Mouse (Mus musculus) myocyte (in vitro differentiated cells): ENCODE results near the gene Smurf1. TPM values are rescaled to one million over a fixed set of nuclear protein-coding genes. Genes with fewer than 3 reads are reported as not detected.

Source experiments
- H3K27me3 ChIP-seq: one replicate; pipeline ENCODE4 v1.6.1; 2011; ENCODE audit not compliant: control insufficient read depth, insufficient read depth, insufficient read length
- H3K36me3 ChIP-seq: one replicate; pipeline ENCODE4 v1.6.1; 2011; ENCODE audit not compliant: control insufficient read depth, insufficient read depth
- H3K4me2 ChIP-seq: one replicate; pipeline ENCODE4 v1.6.1; 2011; ENCODE audit warnings: low read depth, control low read depth
- H3K4me3 ChIP-seq: one replicate; pipeline ENCODE4 v1.5.1; 2011; ENCODE audit warnings: mild to moderate bottlenecking, control low read depth, moderate library complexity
- H3K79me2 ChIP-seq: one replicate; pipeline ENCODE4 v1.6.1; 2011; ENCODE audit not compliant: control insufficient read depth, insufficient read depth
- H3ac ChIP-seq: one replicate; pipeline ENCODE4 v1.6.1; 2011; ENCODE audit not compliant: control insufficient read depth, insufficient read length
- CEBPB ChIP-seq: IDR thresholded peaks from 2 replicates; pipeline ENCODE4 v1.6.1; 2011; ENCODE audit warnings: mild to moderate bottlenecking, moderate library complexity; ENCODE audit not compliant: poor library complexity, insufficient read depth, severe bottlenecking
- E2F4 ChIP-seq: IDR thresholded peaks from one replicate; pipeline ENCODE4 v1.6.1; 2011; ENCODE audit warnings: mild to moderate bottlenecking, control low read depth, moderate library complexity; ENCODE audit not compliant: insufficient read depth
- MAX ChIP-seq: IDR thresholded peaks from one replicate; pipeline ENCODE4 v1.6.1; 2011; ENCODE audit warnings: low read depth, mild to moderate bottlenecking, control low read depth
- MYOD1 ChIP-seq, 3 experiments: IDR thresholded peaks; one replicate each; pipeline ENCODE4 v1.6.1; 2011; ENCODE audit warnings: control low read depth in 2 of 3, low read depth in 2 of 3, mild to moderate bottlenecking in 2 of 3, moderate library complexity in 1 of 3; ENCODE audit not compliant: insufficient read length in 2 of 3, control insufficient read depth in 1 of 3
- MYOG ChIP-seq, 3 experiments: IDR thresholded peaks; one replicate each; pipeline ENCODE4 v1.6.1; 2011; ENCODE audit warnings: control low read depth in 2 of 3, low read depth in 2 of 3, mild to moderate bottlenecking in 2 of 3; ENCODE audit not compliant: insufficient read length in 2 of 3, control insufficient read depth in 1 of 3, insufficient read depth in 1 of 3
- POLR2A ChIP-seq: IDR thresholded peaks from one replicate; pipeline ENCODE4 v1.6.1; 2011; ENCODE audit warnings: low read depth, mild to moderate bottlenecking, control low read depth, moderate library complexity; ENCODE audit not compliant: insufficient read length
- POLR2AphosphoS2 ChIP-seq: IDR thresholded peaks from one replicate; pipeline ENCODE4 v1.6.1; 2011; ENCODE audit warnings: low read depth, control low read depth; ENCODE audit not compliant: insufficient read length
- REST ChIP-seq: IDR thresholded peaks from one replicate; pipeline ENCODE4 v1.6.1; 2011; ENCODE audit warnings: mild to moderate bottlenecking, control low read depth, moderate library complexity; ENCODE audit not compliant: insufficient read depth, insufficient read length
- SRF ChIP-seq: IDR thresholded peaks from one replicate; pipeline ENCODE4 v1.6.1; 2011; ENCODE audit warnings: low read depth; ENCODE audit not compliant: control insufficient read depth, insufficient read length
- TCF12 ChIP-seq: IDR thresholded peaks from one replicate; pipeline ENCODE4 v1.6.1; 2011; ENCODE audit warnings: mild to moderate bottlenecking, control low read depth; ENCODE audit not compliant: poor library complexity, insufficient read depth, severe bottlenecking
- TCF3 ChIP-seq: IDR thresholded peaks from one replicate; pipeline ENCODE4 v1.6.1; 2011; ENCODE audit warnings: low read depth, control low read depth; ENCODE audit not compliant: insufficient read length
- USF1 ChIP-seq: IDR thresholded peaks from one replicate; pipeline ENCODE4 v1.6.1; 2011; ENCODE audit warnings: low read depth, mild to moderate bottlenecking, control low read depth, moderate library complexity
- polyA plus RNA-seq: library from polyadenylated mRNA; unstranded; fragments of >200 nt; fragmentation: generic; extraction: Trizol; gene quantifications from one replicate; pipeline ENCODE4 v1.2.1, GENCODE M21; 2012; ENCODE audit warnings: missing spikeins

The Smurf1 gene
- polyA plus RNA-seq, 1 experiment = 32.9 TPM

DNA sequence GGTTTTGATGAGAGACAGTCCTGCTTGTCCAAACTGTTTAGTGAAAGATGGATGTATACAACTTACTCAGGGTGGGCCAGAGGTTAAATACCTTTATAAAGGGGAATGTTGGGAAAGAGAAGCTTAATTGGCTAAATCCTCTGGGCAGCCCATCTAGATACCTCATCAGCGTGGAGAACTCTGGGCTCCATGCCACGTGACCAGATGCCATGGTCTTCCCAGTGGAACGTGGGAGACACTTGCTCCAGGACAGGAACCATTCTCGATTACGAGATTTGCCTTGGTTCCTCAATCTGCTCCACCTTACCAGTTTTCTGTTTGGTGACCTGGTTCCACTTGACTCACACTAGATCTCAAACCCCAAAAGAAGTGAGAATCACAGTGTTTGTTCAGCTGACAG is 116.9 kb downstream of the Smurf1 start:
- Histone ChIP-seq H3ac (no peak overlapping the region), H3K4me2 (no peak overlapping the region), H3K36me3 (peaks cover 23% of the 10 kb centered on the region), H3K79me2 (no peaks in the 10 kb centered on the region), H3K4me3 (no peak overlapping the region), H3K27me3 (no peaks in the 10 kb centered on the region)
- no peak for TF ChIP-seq USF1
- TF ChIP-seq TCF3 = no peak

DNA sequence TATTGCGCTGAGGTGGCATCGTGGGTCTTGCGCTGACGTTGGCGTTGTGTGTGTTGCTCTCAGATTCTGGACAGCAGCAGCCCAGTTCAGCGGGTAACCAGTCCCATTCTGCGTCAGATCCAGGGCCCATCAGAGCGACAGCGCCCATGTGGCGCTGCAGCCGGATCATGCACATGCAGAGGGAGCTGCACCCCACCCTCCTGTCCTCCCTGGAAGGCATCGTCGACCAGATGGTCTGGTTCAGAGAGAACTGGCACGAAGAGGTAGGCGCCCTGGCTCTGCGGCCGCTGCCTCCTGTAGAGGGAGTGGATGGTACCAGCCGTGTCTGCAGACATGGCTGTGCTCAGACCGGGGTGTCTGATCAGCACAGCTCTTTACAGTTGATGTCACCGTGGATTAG is 120.3 kb downstream of the Smurf1 start:
- no peaks in the 10 kb centered on the region for H3K27me3 ChIP-seq
- no peak overlapping the region for H3ac ChIP-seq
- TF ChIP-seq E2F4 = no peak
- no peak for TF ChIP-seq REST
- TF ChIP-seq MYOG (IDR thresholded peaks at IDR 0.05; ENCODE audit: control insufficient read depth in 1 of 3, insufficient read depth in 1 of 3, insufficient read length in 2 of 3, low read depth in 2 of 3) = no peak
- no peak for TF ChIP-seq TCF12
- no peak for TF ChIP-seq MYOD1 (IDR thresholded peaks at IDR 0.05; ENCODE audit: control insufficient read depth in 1 of 3, insufficient read length in 2 of 3, low read depth in 2 of 3)
- TF ChIP-seq POLR2A = no peak
- TF ChIP-seq MAX = no peak
- TF ChIP-seq POLR2AphosphoS2 = no peak
- no peak for TF ChIP-seq SRF
- no peak for TF ChIP-seq CEBPB
- TF ChIP-seq USF1 = no peak
- TF ChIP-seq TCF3 = no peak
- no peaks in the 10 kb centered on the region for H3K79me2 ChIP-seq
- H3K4me3 ChIP-seq = no peak overlapping the region
- peaks cover 31% of the 10 kb centered on the region for H3K36me3 ChIP-seq
- H3K4me2 ChIP-seq = no peak overlapping the region

DNA sequence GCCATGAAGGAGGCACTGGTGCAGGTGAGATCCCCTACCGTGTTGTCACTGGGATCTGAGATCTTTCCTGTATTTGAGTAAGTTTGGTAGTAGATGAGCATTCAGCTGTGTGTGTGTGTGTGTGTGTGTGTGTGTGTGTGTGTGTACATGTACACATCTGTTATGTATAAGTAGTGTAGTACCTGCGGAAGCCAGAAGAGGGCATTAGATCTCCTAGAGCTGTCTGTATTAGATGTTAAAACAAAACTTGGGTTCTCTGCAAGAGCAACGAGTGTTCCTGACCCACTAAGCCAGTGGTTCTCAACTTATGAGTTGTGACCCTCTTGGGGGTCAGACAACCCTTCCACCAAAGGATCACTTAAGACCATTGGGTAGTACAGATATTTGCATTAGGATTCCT is 129.5 kb downstream of the Smurf1 start:
- Histone ChIP-seq H3ac (no peak overlapping the region), H3K36me3 (peaks cover 34% of the 10 kb centered on the region), H3K4me2 (no peak overlapping the region), H3K27me3 (no peaks in the 10 kb centered on the region), H3K79me2 (no peaks in the 10 kb centered on the region), H3K4me3 (no peak overlapping the region)
- TF ChIP-seq MYOG (IDR thresholded peaks at IDR 0.05; ENCODE audit: control insufficient read depth in 1 of 3, insufficient read depth in 1 of 3, insufficient read length in 2 of 3, low read depth in 2 of 3) (no peak), USF1 (no peak), MAX (no peak), SRF (no peak), E2F4 (no peak), CEBPB (no peak), TCF12 (no peak), POLR2A (no peak)

DNA sequence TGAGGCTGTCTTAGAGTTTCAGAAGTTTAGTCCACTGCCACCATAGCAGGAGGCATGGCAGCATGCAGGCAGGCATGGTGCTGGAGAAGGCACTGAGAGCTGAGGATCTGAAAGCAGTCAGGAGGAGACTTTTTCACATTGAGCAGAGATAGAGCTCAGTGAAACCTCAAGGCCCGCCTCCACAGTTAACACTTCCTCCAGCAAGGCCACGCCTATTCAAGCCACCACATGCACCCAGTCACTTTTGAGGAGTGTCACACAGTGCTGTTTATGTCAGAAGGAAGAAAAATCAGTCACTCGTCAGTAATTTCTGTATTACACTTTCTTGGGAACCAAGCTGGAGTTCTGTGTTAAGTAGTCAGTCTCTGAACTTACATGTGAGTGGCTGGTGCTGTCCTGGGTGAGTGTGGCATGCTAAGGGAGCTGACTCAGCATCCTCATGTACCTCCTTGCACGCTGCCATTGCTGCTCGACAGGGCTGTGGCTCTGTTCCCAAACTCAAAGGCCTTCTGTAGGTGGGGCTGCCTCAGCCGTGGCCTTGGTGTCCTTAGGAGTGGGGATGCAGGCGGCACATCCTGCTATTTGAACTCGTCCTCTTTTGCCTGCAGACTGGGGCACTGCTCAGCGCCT is 133.7 kb downstream of the Smurf1 start:
- no peaks in the 10 kb centered on the region for H3K27me3 ChIP-seq
- H3K36me3 ChIP-seq = peaks cover 35% of the 10 kb centered on the region
- H3ac ChIP-seq = no peak overlapping the region
- no peaks in the 10 kb centered on the region for H3K79me2 ChIP-seq
- no peak overlapping the region for H3K4me2 ChIP-seq
- H3K4me3 ChIP-seq = no peak overlapping the region
- TF ChIP-seq TCF12 (no peak), SRF (no peak), POLR2AphosphoS2 (no peak), CEBPB (no peak), MYOG (IDR thresholded peaks at IDR 0.05; ENCODE audit: control insufficient read depth in 1 of 3, insufficient read depth in 1 of 3, insufficient read length in 2 of 3, low read depth in 2 of 3) (no peak), MAX (no peak), REST (no peak), POLR2A (no peak), TCF3 (no peak), MYOD1 (IDR thresholded peaks at IDR 0.05; ENCODE audit: control insufficient read depth in 1 of 3, insufficient read length in 2 of 3, low read depth in 2 of 3) (no peak), USF1 (no peak), E2F4 (no peak)

DNA sequence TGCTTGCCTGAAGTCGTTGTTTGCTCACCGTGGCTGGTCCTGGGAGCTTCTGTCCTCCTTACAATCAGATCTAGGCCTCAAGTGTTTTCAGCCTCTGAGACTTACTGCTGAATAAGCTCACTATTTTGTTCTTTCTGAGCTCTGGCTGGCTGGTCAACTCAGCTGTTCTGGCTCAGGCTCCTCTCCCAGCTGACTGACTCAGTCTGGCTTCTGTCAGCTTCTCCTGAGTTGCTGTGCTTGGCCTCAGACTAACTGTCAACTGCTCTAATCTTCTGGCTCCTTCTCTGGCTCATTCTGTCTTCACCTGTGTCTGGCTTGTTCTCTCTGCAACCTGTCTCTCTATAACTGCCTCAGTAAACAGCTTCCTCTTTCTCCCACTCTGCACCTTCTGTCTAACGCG is 136.0 kb downstream of the Smurf1 start:
- H3K4me3 ChIP-seq = no peak overlapping the region
- TF ChIP-seq TCF3 (no peak), MYOG (IDR thresholded peaks at IDR 0.05; ENCODE audit: control insufficient read depth in 1 of 3, insufficient read depth in 1 of 3, insufficient read length in 2 of 3, low read depth in 2 of 3) (peak in 1 of 3 experiments; percentile 18), MYOD1 (IDR thresholded peaks at IDR 0.05; ENCODE audit: control insufficient read depth in 1 of 3, insufficient read length in 2 of 3, low read depth in 2 of 3) (no peak), POLR2A (no peak)
- no peak overlapping the region for H3K4me2 ChIP-seq
- H3K27me3 ChIP-seq = no peaks in the 10 kb centered on the region
- H3K36me3 ChIP-seq = peaks cover 41% of the 10 kb centered on the region
- H3ac ChIP-seq = no peak overlapping the region
- H3K79me2 ChIP-seq = no peaks in the 10 kb centered on the region
